Mouse (Mus musculus) lung, embryonic 15.5 days (tissue): ENCODE results near the gene Kalrn. TPM values are rescaled to one million over a fixed set of nuclear protein-coding genes. Genes with fewer than 3 reads are reported as not detected.

Source experiments
- ATAC-seq: fragments of 200-750 bp; cut with Nextera tagmentation; 2 replicates; pipeline ENCODE4 v1.8.0; 2017; ENCODE audit warnings: moderate number of reproducible peaks, borderline replicate concordance; ENCODE audit not compliant: low FRiP score, low TSS enrichment; ENCODE audit errors: extremely low read depth
- H3K27ac ChIP-seq: fragments of 300-500 bp; sonication (generic); 2 replicates; pipeline ENCODE4 v1.5.1; 2015; ENCODE audit warnings: moderate library complexity, mild to moderate bottlenecking, inconsistent platforms
- H3K27me3 ChIP-seq: fragments of 300-500 bp; sonication (generic); 2 replicates; pipeline ENCODE4 v1.6.1; 2015; ENCODE audit warnings: inconsistent platforms
- H3K36me3 ChIP-seq: fragments of 300-500 bp; sonication (generic); 2 replicates; pipeline ENCODE4 v1.6.1; 2015; ENCODE audit warnings: inconsistent platforms
- H3K4me1 ChIP-seq: fragments of 300-500 bp; sonication (generic); 2 replicates; pipeline ENCODE4 v1.6.1; 2015; ENCODE audit warnings: inconsistent platforms
- H3K4me2 ChIP-seq: fragments of 300-500 bp; sonication (generic); 2 replicates; pipeline ENCODE4 v1.6.1; 2015; ENCODE audit warnings: inconsistent platforms, mild to moderate bottlenecking, moderate library complexity
- H3K4me3 ChIP-seq: fragments of 300-500 bp; sonication (generic); 2 replicates; pipeline ENCODE4 v1.5.1; 2015; ENCODE audit warnings: mild to moderate bottlenecking, inconsistent platforms
- H3K9ac ChIP-seq: fragments of 300-500 bp; sonication (generic); 2 replicates; pipeline ENCODE4 v1.6.1; 2015; ENCODE audit warnings: inconsistent platforms
- H3K9me3 ChIP-seq: fragments of 300-500 bp; sonication (generic); 2 replicates; pipeline ENCODE4 v1.6.1; 2016; ENCODE audit warnings: inconsistent platforms
- WGBS: fragments of 180-500 bp; shearing (Covaris S2); methylation state at CpG from one replicate; pipeline ENCODE4 v1.1.7; 2015; 5-methylcytosine and 5-hydroxymethylcytosine counted together
- polyA plus RNA-seq: library from polyadenylated mRNA; unstranded; fragments of >200 nt; fragmentation: Nextera tagmentation; extraction: Ambion mirVana; gene quantifications from 2 replicates; pipeline ENCODE4 v1.2.1, GENCODE M21; 2015

The Kalrn gene
- polyA plus RNA-seq, 1 experiment from 2014 or later, result 14.4 TPM

- Histone ChIP-seq H3K9ac (no peak overlapping the region), H3K4me1 (peaks cover 11% of the 10 kb centered on the region; the same call in 1 of the 2 replicates), H3K36me3 (no peaks in the 10 kb centered on the region), H3K4me2 (no peak overlapping the region), H3K27ac (no peak overlapping the region), H3K9me3 (no peaks in the 10 kb centered on the region), H3K4me3 (no peak overlapping the region), H3K27me3 (no peaks in the 10 kb centered on the region)
- no peak for ATAC-seq
- WGBS, result 36% methylated on average over 6 of the region's 6 CpGs
Measured at GRCm38 (mm10) chr16:34546805-34547509, 26.4 kb downstream of the Kalrn start.

- no peak overlapping the region for H3K4me2 ChIP-seq
- no peak overlapping the region for H3K27ac ChIP-seq
- H3K4me1 ChIP-seq, result peaks cover 9% of the 10 kb centered on the region; the same call in 1 of the 2 replicates
- H3K27me3 ChIP-seq, result no peaks in the 10 kb centered on the region
- no peaks in the 10 kb centered on the region for H3K36me3 ChIP-seq
- H3K9ac ChIP-seq, result no peak overlapping the region
- no peaks in the 10 kb centered on the region for H3K9me3 ChIP-seq
- H3K4me3 ChIP-seq, result no peak overlapping the region
- WGBS, result 66% methylated on average over 4 of the region's 4 CpGs
- ATAC-seq, result no peak
Measured at GRCm38 (mm10) chr16:34543754-34544153, 29.6 kb downstream of the Kalrn start.

- Histone ChIP-seq H3K27me3 (no peaks in the 10 kb centered on the region), H3K27ac (no peak overlapping the region), H3K36me3 (no peaks in the 10 kb centered on the region), H3K4me2 (no peak overlapping the region), H3K9ac (no peak overlapping the region), H3K4me3 (no peak overlapping the region), H3K9me3 (no peaks in the 10 kb centered on the region), H3K4me1 (peaks cover 8% of the 10 kb centered on the region; the same call in 1 of the 2 replicates)
- no peak for ATAC-seq
- WGBS, result 91% methylated on average over 2 of the region's 2 CpGs
Measured at GRCm38 (mm10) chr16:34542341-34542740, 31.0 kb downstream of the Kalrn start.

- ATAC-seq, result no peak
- H3K36me3 ChIP-seq, result no peaks in the 10 kb centered on the region
- H3K4me3 ChIP-seq, result no peak overlapping the region
- H3K9ac ChIP-seq, result no peak overlapping the region
- no peaks in the 10 kb centered on the region for H3K9me3 ChIP-seq
- H3K4me2 ChIP-seq, result no peak overlapping the region
- no peak overlapping the region for H3K27ac ChIP-seq
- H3K4me1 ChIP-seq, result peaks cover 12% of the 10 kb centered on the region
- H3K27me3 ChIP-seq, result no peaks in the 10 kb centered on the region
- 80% methylated on average over 5 of the region's 5 CpGs for WGBS
Measured at GRCm38 (mm10) chr16:34538679-34539185, 34.6 kb downstream of the Kalrn start.

GRCm38 (mm10) chr16:34536300-34536699 is 37.0 kb downstream of the Kalrn start:
- Histone ChIP-seq H3K4me3 (no peak overlapping the region), H3K27ac (no peak overlapping the region), H3K4me2 (no peak overlapping the region), H3K4me1 (peaks cover 12% of the 10 kb centered on the region), H3K9ac (no peak overlapping the region), H3K9me3 (no peaks in the 10 kb centered on the region), H3K27me3 (no peaks in the 10 kb centered on the region), H3K36me3 (no peaks in the 10 kb centered on the region)
- 41% methylated on average over 6 of the region's 6 CpGs for WGBS
- ATAC-seq, result no peak

- Histone ChIP-seq H3K9me3 (no peaks in the 10 kb centered on the region), H3K36me3 (no peaks in the 10 kb centered on the region), H3K27ac (no peak overlapping the region), H3K4me3 (no peak overlapping the region), H3K4me1 (peaks cover 12% of the 10 kb centered on the region), H3K27me3 (no peaks in the 10 kb centered on the region), H3K4me2 (no peak overlapping the region), H3K9ac (no peak overlapping the region)
- ATAC-seq, result no peak
- WGBS, result 33% methylated on average over 7 of the region's 7 CpGs
Measured at GRCm38 (mm10) chr16:34535135-34535534, 38.2 kb downstream of the Kalrn start.

GRCm38 (mm10) chr16:34531506-34531905 is 41.8 kb downstream of the Kalrn start:
- Histone ChIP-seq H3K4me3 (no peak overlapping the region), H3K9me3 (no peaks in the 10 kb centered on the region), H3K27me3 (no peaks in the 10 kb centered on the region), H3K4me1 (peaks cover 27% of the 10 kb centered on the region), H3K27ac (no peak overlapping the region), H3K36me3 (no peaks in the 10 kb centered on the region), H3K9ac (no peak overlapping the region), H3K4me2 (no peak overlapping the region)
- WGBS, result 2% methylated on average over 1 of the region's 1 CpGs
- no peak for ATAC-seq

GRCm38 (mm10) chr16:34530029-34530428 is 43.3 kb downstream of the Kalrn start:
- Histone ChIP-seq H3K4me2 (no peak overlapping the region), H3K27me3 (no peaks in the 10 kb centered on the region), H3K4me3 (no peak overlapping the region), H3K36me3 (no peaks in the 10 kb centered on the region), H3K9me3 (no peaks in the 10 kb centered on the region), H3K27ac (no peak overlapping the region), H3K4me1 (peaks cover 31% of the 10 kb centered on the region), H3K9ac (no peak overlapping the region)
- WGBS, result 81% methylated on average over 5 of the region's 5 CpGs
- ATAC-seq, result no peak

- Histone ChIP-seq H3K9me3 (no peaks in the 10 kb centered on the region), H3K4me1 (peaks cover 30% of the 10 kb centered on the region), H3K4me2 (no peak overlapping the region), H3K9ac (no peak overlapping the region), H3K4me3 (no peak overlapping the region), H3K27me3 (no peaks in the 10 kb centered on the region), H3K36me3 (no peaks in the 10 kb centered on the region), H3K27ac (no peak overlapping the region)
- 20% methylated on average over 5 of the region's 5 CpGs for WGBS
- ATAC-seq, result no peak; the same call in 1 of the 2 replicates
Measured at GRCm38 (mm10) chr16:34528234-34528983, 44.9 kb downstream of the Kalrn start.

GRCm38 (mm10) chr16:34526378-34526777 is 47.0 kb downstream of the Kalrn start:
- Histone ChIP-seq H3K27me3 (no peaks in the 10 kb centered on the region), H3K4me3 (no peak overlapping the region), H3K4me1 (peaks cover 30% of the 10 kb centered on the region), H3K9me3 (no peaks in the 10 kb centered on the region), H3K27ac (no peak overlapping the region), H3K36me3 (no peaks in the 10 kb centered on the region), H3K9ac (no peak overlapping the region), H3K4me2 (no peak overlapping the region)
- WGBS, result 57% methylated on average over 7 of the region's 7 CpGs
- no peak for ATAC-seq

GRCm38 (mm10) chr16:34525866-34526265 is 47.5 kb downstream of the Kalrn start:
- Histone ChIP-seq H3K9ac (no peak overlapping the region), H3K9me3 (no peaks in the 10 kb centered on the region), H3K27ac (no peak overlapping the region), H3K4me3 (no peak overlapping the region), H3K4me1 (peaks cover 30% of the 10 kb centered on the region), H3K27me3 (no peaks in the 10 kb centered on the region), H3K4me2 (no peak overlapping the region), H3K36me3 (no peaks in the 10 kb centered on the region)
- WGBS, result 68% methylated on average over 8 of the region's 8 CpGs
- ATAC-seq, result no peak; the same call in 1 of the 2 replicates

- Histone ChIP-seq H3K9ac (no peak overlapping the region), H3K36me3 (no peaks in the 10 kb centered on the region), H3K4me3 (no peak overlapping the region), H3K9me3 (no peaks in the 10 kb centered on the region), H3K27ac (no peak overlapping the region), H3K4me2 (no peak overlapping the region), H3K4me1 (peaks cover 30% of the 10 kb centered on the region), H3K27me3 (no peaks in the 10 kb centered on the region)
- 34% methylated on average over 3 of the region's 3 CpGs for WGBS
- no peak for ATAC-seq
Measured at GRCm38 (mm10) chr16:34525205-34525604, 48.1 kb downstream of the Kalrn start.
